Mouse (Mus musculus) lung, embryonic 14.5 days (tissue): ENCODE measurements around the gene Dgki. TPM values are rescaled to one million over a fixed set of nuclear protein-coding genes. Genes with fewer than 3 reads are reported as not detected.

Experiments
- ATAC-seq: fragments of 200-750 bp; cut with Nextera tagmentation; 2 replicates; pipeline ENCODE4 v1.8.0; 2017; ENCODE audit warnings: mild to moderate bottlenecking, moderate TSS enrichment, moderate library complexity; ENCODE audit not compliant: insufficient read depth
- DNase-seq: peaks from one replicate; pipeline ENCODE4 v3.0.0-alpha.2; 2015
- H3K27ac ChIP-seq: fragments of 300-500 bp; sonication (generic); 2 replicates; pipeline ENCODE4 v1.5.1; 2014; ENCODE audit warnings: low read depth, mild to moderate bottlenecking, moderate library complexity
- H3K27me3 ChIP-seq: fragments of 300-500 bp; sonication (generic); 2 replicates; pipeline ENCODE4 v1.6.1; 2014; ENCODE audit warnings: low read length, control low read depth; ENCODE audit not compliant: insufficient read depth
- H3K36me3 ChIP-seq: fragments of 300-500 bp; sonication (generic); 2 replicates; pipeline ENCODE4 v1.6.1; 2014; ENCODE audit warnings: control low read depth; ENCODE audit not compliant: insufficient read depth
- H3K4me1 ChIP-seq: fragments of 300-500 bp; sonication (generic); 2 replicates; pipeline ENCODE4 v1.6.1; 2014; ENCODE audit warnings: antibody characterized with exemption, control low read depth; ENCODE audit not compliant: insufficient read depth
- H3K4me2 ChIP-seq: fragments of 300-500 bp; sonication (generic); 2 replicates; pipeline ENCODE4 v1.6.1; 2014; ENCODE audit warnings: mild to moderate bottlenecking
- H3K4me3 ChIP-seq: fragments of 300-500 bp; sonication (generic); 2 replicates; pipeline ENCODE4 v1.5.1; 2014; ENCODE audit warnings: low read depth, low read length
- H3K9ac ChIP-seq: fragments of 300-500 bp; sonication (generic); 2 replicates; pipeline ENCODE4 v1.6.1; 2014
- H3K9me3 ChIP-seq: fragments of 300-500 bp; sonication (generic); 2 replicates; pipeline ENCODE4 v1.6.1; 2016; ENCODE audit warnings: low read depth, low read length, control low read depth
- CTCF ChIP-seq: IDR thresholded peaks from 2 replicates; pipeline ENCODE4 v1.5.1; 2016; ENCODE audit warnings: antibody characterized with exemption, low read depth
- WGBS: fragments of 180-500 bp; shearing (Covaris S2); extraction: QIAGEN DNeasy Blood & Tissue Kit; methylation state at CpG from one replicate; pipeline ENCODE4 v1.1.7; 2014; 5-methylcytosine and 5-hydroxymethylcytosine counted together
- polyA plus RNA-seq: library from polyadenylated mRNA; unstranded; fragments of >200 nt; fragmentation: Nextera tagmentation; extraction: Ambion mirVana; gene quantifications from 2 replicates; pipeline ENCODE4 v1.2.1, GENCODE M21; 2014

Gene Dgki
- polyA plus RNA-seq, 1 experiment from 2014 or later = 0.46 TPM

DNA sequence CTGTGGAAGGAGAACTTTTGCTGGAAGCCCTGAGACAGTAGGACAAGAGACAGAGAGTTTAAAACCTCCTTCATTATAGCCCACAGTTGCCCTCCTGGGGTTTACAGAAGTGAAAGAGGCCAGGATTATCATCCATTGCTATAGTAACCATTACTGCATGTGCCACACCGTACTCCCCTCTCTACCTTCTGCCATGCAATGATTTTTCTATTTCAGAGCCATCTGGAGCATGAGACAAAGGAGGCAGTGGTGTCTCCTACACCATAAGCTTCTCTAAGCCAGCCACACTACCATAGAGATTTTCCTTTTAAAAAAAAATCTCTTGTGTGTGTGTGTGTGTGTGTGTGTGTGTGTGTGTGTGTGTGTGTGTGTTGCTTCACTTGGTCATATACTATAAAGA, 232.6 kb downstream of the Dgki start:
- ATAC-seq = no peak
- H3K36me3 ChIP-seq = no peaks in the 10 kb centered on the region
- no peaks in the 10 kb centered on the region for H3K27me3 ChIP-seq
- H3K9me3 ChIP-seq = no peaks in the 10 kb centered on the region
- H3K27ac ChIP-seq = no peak overlapping the region
- H3K4me3 ChIP-seq = no peak overlapping the region
- H3K4me2 ChIP-seq = no peak overlapping the region
- DNase-seq = no peak
- H3K9ac ChIP-seq = no peak overlapping the region
- 84% methylated on average over 1 of the region's 1 CpGs for WGBS
- TF ChIP-seq CTCF = no peak
- peaks cover 4% of the 10 kb centered on the region; the same call in 1 of the 2 replicates for H3K4me1 ChIP-seq

DNA sequence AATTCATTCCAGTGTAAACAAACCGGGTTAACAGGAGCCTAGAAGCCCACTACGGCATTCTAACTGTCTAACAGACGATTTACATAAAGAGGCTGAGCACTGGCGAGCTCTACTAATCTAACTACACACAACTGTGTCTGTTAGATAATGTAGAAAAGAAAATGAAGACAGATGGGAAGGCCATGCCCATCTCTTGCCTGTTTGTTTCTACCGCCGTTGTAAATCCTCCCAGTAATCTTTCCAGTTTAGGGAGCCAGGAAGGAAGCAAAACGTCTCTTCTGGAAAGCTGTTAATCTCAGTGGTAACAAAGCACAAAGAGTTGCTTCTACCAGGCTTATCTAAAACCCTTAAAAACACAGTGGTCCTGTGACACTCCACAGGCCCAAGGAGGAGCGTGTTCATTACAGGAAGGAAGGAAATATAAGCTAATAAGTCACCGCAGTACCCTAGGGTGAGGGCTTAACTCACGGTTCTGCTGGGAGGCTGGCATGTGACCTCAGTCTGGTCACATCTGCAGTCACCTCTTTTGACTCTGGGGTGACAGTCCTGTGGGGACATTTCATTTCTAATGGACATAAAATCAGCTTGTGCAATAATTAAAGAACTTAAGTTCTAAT, 235.7 kb downstream of the Dgki start:
- H3K4me3 ChIP-seq = no peak overlapping the region
- ATAC-seq = peak; percentile 31; the same call in 1 of the 2 replicates
- TF ChIP-seq CTCF = no peak
- no peaks in the 10 kb centered on the region for H3K9me3 ChIP-seq
- H3K4me1 ChIP-seq = no peaks in the 10 kb centered on the region
- WGBS = 15% methylated on average over 10 of the region's 10 CpGs
- H3K27ac ChIP-seq = 0 out of 2 replicates have a peak overlapping the region, but pooled peaks have one; percentile 7
- DNase-seq = peak; percentile 31
- no peaks in the 10 kb centered on the region for H3K27me3 ChIP-seq
- H3K36me3 ChIP-seq = no peaks in the 10 kb centered on the region
- no peak overlapping the region for H3K9ac ChIP-seq
- no peak overlapping the region for H3K4me2 ChIP-seq

DNA sequence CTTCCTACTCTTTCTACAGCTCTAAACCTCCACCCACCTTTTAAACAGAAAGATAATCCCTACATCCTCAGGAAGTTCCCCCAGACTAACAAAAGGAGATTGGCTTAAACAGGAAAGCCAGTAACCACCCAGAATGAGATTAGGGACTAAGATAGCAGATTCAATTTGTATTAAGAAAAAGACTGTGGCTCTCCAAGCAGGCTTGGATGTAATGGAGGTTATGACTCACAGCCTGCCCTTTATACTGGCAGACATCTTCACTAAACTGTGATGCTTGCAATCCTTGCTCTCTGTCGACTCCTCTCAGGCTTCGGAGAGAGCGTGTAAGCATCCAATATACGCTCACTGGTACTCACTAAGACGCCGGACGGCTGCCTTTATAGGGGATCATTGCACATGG, 236.7 kb downstream of the Dgki start:
- Histone ChIP-seq H3K4me1 (no peaks in the 10 kb centered on the region), H3K4me3 (no peak overlapping the region), H3K9me3 (no peaks in the 10 kb centered on the region), H3K4me2 (no peak overlapping the region), H3K27ac (no peak overlapping the region), H3K27me3 (no peaks in the 10 kb centered on the region), H3K9ac (no peak overlapping the region), H3K36me3 (no peaks in the 10 kb centered on the region)
- ATAC-seq (no peak), DNase-seq (no peak)
- WGBS = 82% methylated on average over 7 of the region's 7 CpGs
- no peak for TF ChIP-seq CTCF

DNA sequence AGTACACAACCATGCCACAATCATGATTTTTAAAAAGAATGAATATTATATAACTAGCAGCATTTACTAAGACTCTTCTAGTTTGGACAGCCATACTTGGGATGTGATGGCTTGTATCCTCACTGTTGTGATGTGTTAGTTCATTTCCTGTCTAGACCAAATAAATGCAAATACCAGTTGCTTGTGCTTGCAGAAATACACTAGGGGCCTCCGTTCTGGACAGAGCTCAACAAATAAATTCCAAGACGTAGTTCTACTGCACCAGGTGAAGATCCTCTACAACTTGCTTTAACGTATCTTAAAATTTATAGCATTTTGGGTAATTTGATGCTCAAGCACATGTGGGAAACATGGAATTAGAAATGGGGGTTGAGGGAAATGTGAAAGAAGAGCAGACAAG, 239.9 kb downstream of the Dgki start:
- no peak for TF ChIP-seq CTCF
- H3K36me3 ChIP-seq = no peaks in the 10 kb centered on the region
- no peaks in the 10 kb centered on the region for H3K4me1 ChIP-seq
- no peak overlapping the region for H3K9ac ChIP-seq
- ATAC-seq (no peak), DNase-seq (no peak)
- H3K27ac ChIP-seq = no peak overlapping the region
- H3K27me3 ChIP-seq = no peaks in the 10 kb centered on the region
- no peak overlapping the region for H3K4me3 ChIP-seq
- H3K4me2 ChIP-seq = no peak overlapping the region
- H3K9me3 ChIP-seq = no peaks in the 10 kb centered on the region
- WGBS = 74% methylated on average over 3 of the region's 3 CpGs

DNA sequence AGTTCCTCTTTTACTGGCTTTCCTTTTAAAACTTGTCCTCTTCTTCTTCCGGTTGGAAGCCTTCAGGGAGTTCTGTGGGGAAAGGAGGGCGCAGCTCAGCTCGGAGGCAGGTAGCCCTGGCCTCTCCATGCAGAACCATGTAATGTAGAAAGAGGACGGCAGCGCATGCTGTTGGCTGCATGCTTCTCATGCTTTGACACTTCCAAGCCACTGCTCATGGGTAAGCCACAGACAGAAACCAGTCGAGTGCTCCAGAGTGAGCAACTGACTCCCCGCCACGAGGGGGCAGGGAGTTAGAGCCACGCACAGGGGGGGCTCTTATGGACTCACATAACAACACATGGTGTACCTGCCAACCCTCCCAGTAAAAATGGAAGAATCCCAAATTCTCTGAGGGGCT, 242.0 kb downstream of the Dgki start:
- Histone ChIP-seq H3K27me3 (no peaks in the 10 kb centered on the region), H3K4me2 (no peak overlapping the region), H3K36me3 (no peaks in the 10 kb centered on the region), H3K9me3 (no peaks in the 10 kb centered on the region), H3K4me3 (no peak overlapping the region), H3K27ac (no peak overlapping the region), H3K9ac (no peak overlapping the region), H3K4me1 (no peaks in the 10 kb centered on the region)
- no peak for TF ChIP-seq CTCF
- DNase-seq (no peak), ATAC-seq (no peak)
- 90% methylated on average over 9 of the region's 9 CpGs for WGBS

DNA sequence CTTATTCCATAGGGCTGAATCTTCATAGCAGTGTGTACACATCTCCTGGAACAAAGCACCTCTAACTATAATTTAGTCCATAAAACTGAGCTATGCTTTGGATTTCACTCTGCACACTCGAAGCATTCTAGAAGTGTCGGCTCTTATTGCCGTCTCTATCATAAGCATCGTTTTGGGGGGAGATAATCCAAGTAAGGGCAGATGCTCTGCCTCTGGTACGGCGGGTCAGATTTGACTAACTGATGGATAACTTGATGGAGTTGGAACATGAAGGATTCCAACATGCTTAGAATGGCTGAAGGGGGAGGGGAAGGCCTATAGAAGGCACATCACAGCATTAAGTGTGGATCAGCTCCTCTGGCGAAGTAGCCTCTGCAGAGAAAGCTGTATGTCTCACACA, 242.4 kb downstream of the Dgki start:
- H3K36me3 ChIP-seq = no peaks in the 10 kb centered on the region
- H3K9me3 ChIP-seq = no peaks in the 10 kb centered on the region
- no peak overlapping the region for H3K27ac ChIP-seq
- 88% methylated on average over 7 of the region's 7 CpGs for WGBS
- ATAC-seq (no peak), DNase-seq (no peak)
- H3K4me2 ChIP-seq = no peak overlapping the region
- H3K4me1 ChIP-seq = no peaks in the 10 kb centered on the region
- TF ChIP-seq CTCF = no peak
- no peaks in the 10 kb centered on the region for H3K27me3 ChIP-seq
- H3K9ac ChIP-seq = no peak overlapping the region
- H3K4me3 ChIP-seq = no peak overlapping the region

DNA sequence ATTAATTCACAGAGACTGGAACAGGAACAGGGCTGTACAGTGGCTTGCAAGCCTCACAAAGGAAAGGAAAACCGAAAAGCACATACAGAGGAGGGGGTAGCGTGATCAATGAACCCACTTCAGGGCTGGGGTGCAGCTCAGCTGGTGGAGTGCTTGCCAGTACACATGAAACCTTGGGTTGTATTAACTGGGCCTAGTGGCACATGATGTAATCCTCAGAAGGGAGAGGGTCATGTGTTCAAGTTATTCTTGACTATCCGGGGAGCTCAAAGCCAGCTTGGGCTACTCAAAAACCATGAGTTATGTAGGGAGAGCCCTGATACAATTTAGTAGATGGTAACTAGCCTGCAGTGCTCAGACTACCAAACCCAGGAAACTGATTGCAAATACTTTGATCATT, 244.3 kb downstream of the Dgki start:
- H3K4me2 ChIP-seq = no peak overlapping the region
- no peak overlapping the region for H3K27ac ChIP-seq
- DNase-seq = no peak
- no peaks in the 10 kb centered on the region for H3K36me3 ChIP-seq
- no peaks in the 10 kb centered on the region for H3K9me3 ChIP-seq
- no peak for TF ChIP-seq CTCF
- no peaks in the 10 kb centered on the region for H3K27me3 ChIP-seq
- ATAC-seq = no peak
- H3K4me3 ChIP-seq = no peak overlapping the region
- H3K9ac ChIP-seq = no peak overlapping the region
- WGBS = 62% methylated on average over 3 of the region's 3 CpGs
- no peaks in the 10 kb centered on the region for H3K4me1 ChIP-seq

DNA sequence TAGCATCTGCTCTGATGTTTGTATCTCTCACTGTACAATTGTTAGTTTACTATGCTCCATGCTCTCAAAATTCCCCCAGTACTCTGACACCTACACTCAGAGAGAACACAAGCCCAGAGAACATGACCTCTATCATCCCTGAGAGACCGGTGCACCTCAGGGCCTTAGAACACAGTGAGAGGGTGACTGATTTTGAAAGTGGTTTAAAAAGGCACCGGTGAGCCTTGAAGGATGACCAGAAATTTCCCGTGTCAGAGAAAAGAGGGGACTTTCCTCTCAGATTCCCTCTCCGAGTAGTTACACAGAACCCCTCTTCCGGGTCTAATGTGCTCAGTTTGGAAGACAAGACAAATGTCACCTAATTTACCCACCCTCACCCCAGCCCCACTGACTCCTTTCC, 244.9 kb downstream of the Dgki start:
- Histone ChIP-seq H3K27ac (no peak overlapping the region), H3K9me3 (no peaks in the 10 kb centered on the region), H3K4me1 (no peaks in the 10 kb centered on the region), H3K4me2 (no peak overlapping the region), H3K4me3 (no peak overlapping the region), H3K36me3 (no peaks in the 10 kb centered on the region), H3K27me3 (no peaks in the 10 kb centered on the region), H3K9ac (no peak overlapping the region)
- ATAC-seq (no peak), DNase-seq (no peak)
- WGBS = 29% methylated on average over 5 of the region's 5 CpGs
- no peak for TF ChIP-seq CTCF
